Mouse (Mus musculus) liver, embryonic 12.5 days (tissue): ENCODE results near the gene Gm20929. TPM values are rescaled to one million over a fixed set of nuclear protein-coding genes. Genes with fewer than 3 reads are reported as not detected.
"Not testable (repeated sequence)": the region's sequence is repeated elsewhere in the genome, so short reads cannot be mapped to it uniquely, and the experiment has no call there.

Source experiments
- ATAC-seq: fragments of 200-750 bp; cut with Nextera tagmentation; 2 replicates; pipeline ENCODE4 v1.8.0; 2017; ENCODE audit warnings: moderate number of reproducible peaks, mild to moderate bottlenecking, moderate library complexity
- H3K27ac ChIP-seq: fragments of 300-500 bp; sonication (generic); 2 replicates; pipeline ENCODE4 v1.5.1; 2016; ENCODE audit warnings: mild to moderate bottlenecking
- H3K27me3 ChIP-seq: fragments of 300-500 bp; sonication (generic); replicated peaks from 2 replicates; pipeline ENCODE4 v1.6.1; 2016; ENCODE audit warnings: mild to moderate bottlenecking, moderate library complexity
- H3K36me3 ChIP-seq: fragments of 300-500 bp; sonication (generic); 2 replicates; pipeline ENCODE4 v1.6.1; 2016; ENCODE audit warnings: mild to moderate bottlenecking, moderate library complexity
- H3K4me1 ChIP-seq: fragments of 300-500 bp; sonication (generic); 2 replicates; pipeline ENCODE4 v1.6.1; 2016
- H3K4me2 ChIP-seq: fragments of 300-500 bp; sonication (generic); 2 replicates; pipeline ENCODE4 v1.6.1; 2016; ENCODE audit warnings: mild to moderate bottlenecking, moderate library complexity
- H3K4me3 ChIP-seq: fragments of 300-500 bp; sonication (generic); 2 replicates; pipeline ENCODE4 v1.5.1; 2016; ENCODE audit warnings: mild to moderate bottlenecking, moderate library complexity
- H3K9ac ChIP-seq: fragments of 300-500 bp; sonication (generic); 2 replicates; pipeline ENCODE4 v1.6.1; 2016; ENCODE audit warnings: mild to moderate bottlenecking, moderate library complexity
- H3K9me3 ChIP-seq: fragments of 300-500 bp; sonication (generic); replicated peaks from 2 replicates; pipeline ENCODE4 v1.6.1; 2016; ENCODE audit warnings: mild to moderate bottlenecking, moderate library complexity
- WGBS: fragments of 180-500 bp; shearing (Covaris S2); methylation state at CpG from one replicate; pipeline ENCODE4 v1.1.7; 2016; ENCODE audit not compliant: insufficient replicate concordance; 5-methylcytosine and 5-hydroxymethylcytosine counted together
- polyA plus RNA-seq: library from polyadenylated mRNA; unstranded; fragments of >200 nt; fragmentation: Nextera tagmentation; extraction: Ambion mirVana; gene quantifications from 2 replicates; pipeline ENCODE4 v1.2.1, GENCODE M21; 2016

Gm20929 gene
- polyA plus RNA-seq = not detected in 2 replicates

GRCm38 (mm10) chrY:53843649-53844048, at the start of gene Gm20929:
Gene Gm20929 (plus strand): TSS chrY:53843949.
- H3K36me3 ChIP-seq, H3K27me3 ChIP-seq, ATAC-seq, H3K4me1 ChIP-seq, H3K9ac ChIP-seq, H3K4me2 ChIP-seq, H3K27ac ChIP-seq, H3K9me3 ChIP-seq, H3K4me3 ChIP-seq: not testable (repeated sequence)
- WGBS = no CpG with 5 or more reads among the region's 6 CpGs
